Mouse (Mus musculus) left cerebral cortex, adult 6 months (tissue): ENCODE measurements around the gene Arpc5. TPM values are rescaled to one million over a fixed set of nuclear protein-coding genes. Genes with fewer than 3 reads are reported as not detected.

Source experiments
- long read RNA-seq, 2 experiments: library from polyadenylated mRNA; unstranded; transcript quantifications; one replicate each; pipeline ENCODE4 v2.0.0; 2019 to 2020
- polyA plus RNA-seq: library from polyadenylated mRNA; unstranded; fragments of <200 nt; fragmentation: Nextera tagmentation; gene quantifications from 2 replicates; pipeline ENCODE4 v1.2.3, GENCODE M21; 2021

Gene Arpc5
- 119 and 133 TPM in 2 replicates for polyA plus RNA-seq
- long read RNA-seq, experiment 1, transcript Arpc5-202 (3 exons, 1,737 nt), result minor isoform, 9 of 960 reads
- long read RNA-seq, experiment 1, transcript Arpc5-201 (4 exons, 1,914 nt), result major isoform, 925 of 960 reads
- long read RNA-seq, experiment 1, partial matches to known transcripts, result 6 of 960 reads
- long read RNA-seq, experiment 1, other reads (novel, unspliced or antisense), result 19 of 960 reads
- long read RNA-seq, experiment 2, transcript Arpc5-201 (4 exons, 1,914 nt), result major isoform, 187 of 241 reads
- long read RNA-seq, experiment 2, transcript Arpc5-202 (3 exons, 1,737 nt), result minor isoform, 5 of 241 reads
- long read RNA-seq, experiment 2, partial matches to known transcripts, result 45 of 241 reads
- long read RNA-seq, experiment 2, other reads (novel, unspliced or antisense), result 1 of 241 reads

DNA sequence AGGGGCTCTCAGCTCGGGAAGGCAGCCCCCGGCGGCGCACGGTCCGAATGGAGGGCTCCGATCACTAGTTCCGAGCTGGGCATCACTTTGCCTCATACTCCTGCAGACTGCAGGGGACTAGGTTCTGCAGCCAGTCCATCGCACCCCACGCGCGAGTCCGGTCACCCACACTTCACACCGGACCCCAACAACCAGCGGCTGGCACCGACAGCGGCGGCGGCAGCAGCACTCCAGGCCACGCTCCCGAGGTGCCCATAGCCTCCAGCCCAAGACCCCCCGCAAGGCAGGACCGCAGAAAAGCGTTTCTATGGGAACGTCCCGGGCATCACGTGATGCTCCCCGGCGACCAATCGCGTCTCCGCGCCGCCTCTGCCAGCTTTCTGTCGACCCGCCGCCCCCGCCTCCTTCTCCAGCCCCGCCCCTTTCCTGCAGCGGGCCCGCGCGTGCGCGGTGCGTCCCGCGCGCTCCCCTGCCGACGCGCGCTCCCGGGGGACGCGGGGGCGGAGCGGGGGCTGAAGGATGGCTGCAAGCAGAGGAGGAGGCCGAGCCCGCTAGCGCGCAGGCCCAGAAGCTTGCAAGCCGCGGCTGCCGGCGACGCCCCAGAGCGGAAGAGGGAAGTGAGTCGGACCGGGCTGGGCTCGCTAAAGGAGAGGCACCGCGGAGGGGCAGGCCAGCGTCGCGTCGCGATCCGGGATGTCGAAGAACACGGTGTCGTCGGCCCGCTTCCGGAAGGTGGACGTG is at the start of gene Arpc5, which contains the start of gene Rgl1:
Gene Arpc5 (plus strand): TSS at position 511 of the 741 bp plus-strand sequence.
Gene Rgl1 (minus strand): TSS at position 320 of the 741 bp plus-strand sequence.

DNA sequence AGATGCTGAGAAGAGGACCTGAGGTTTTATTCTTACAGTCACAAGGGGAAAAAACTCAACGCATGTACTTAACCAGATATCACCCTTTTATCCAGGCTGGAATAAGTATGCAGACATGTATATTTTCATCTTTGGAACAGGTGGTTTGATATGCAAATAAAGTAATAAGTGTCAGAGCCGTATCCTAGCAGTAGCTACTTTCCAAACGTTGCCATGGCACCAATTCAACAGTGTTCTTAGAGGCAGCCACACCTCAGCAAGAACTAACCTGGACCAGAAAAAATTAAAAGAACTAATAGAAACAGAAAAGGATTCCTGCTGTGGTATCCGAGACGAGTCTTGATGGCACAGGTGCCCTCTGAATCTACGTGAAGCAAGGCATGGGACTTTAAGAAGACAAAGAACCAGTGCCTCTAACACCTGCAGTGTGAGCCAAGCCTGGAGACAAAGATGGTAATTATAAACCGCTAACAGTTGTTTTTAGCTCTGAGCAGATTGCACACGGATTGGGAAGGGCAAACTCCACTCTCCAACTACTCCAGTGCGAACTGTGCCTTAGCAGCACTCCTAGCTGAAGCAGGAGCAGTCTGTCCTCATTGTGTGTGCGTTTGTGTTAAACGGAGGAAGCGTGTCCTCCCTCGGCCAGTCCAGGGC is 15.9 kb upstream of the Arpc5 start, which contains the start of gene Apobec4:
Gene Apobec4 (plus strand): TSS at position 240 of the 654 bp plus-strand sequence.

DNA sequence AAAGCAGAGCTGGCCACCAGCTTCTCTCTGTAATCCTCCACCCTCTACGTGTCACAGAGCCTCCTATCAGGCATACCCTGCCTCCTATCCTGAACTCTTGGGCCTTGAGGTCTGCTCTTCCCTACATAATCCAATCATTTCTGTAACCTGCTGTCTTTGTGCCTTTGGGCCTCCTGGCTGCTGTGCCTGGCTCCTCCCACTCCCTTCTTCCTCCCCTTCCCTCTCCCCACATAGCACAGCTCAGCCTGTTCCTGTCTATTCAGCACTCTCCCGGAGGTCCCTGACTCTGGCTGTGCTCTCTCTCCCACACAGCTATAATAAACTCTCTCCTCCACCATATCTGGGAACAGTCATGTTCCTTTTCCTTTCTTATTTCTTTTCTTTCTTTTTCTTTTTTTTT is 33.6 kb downstream of the Arpc5 start, which contains the start of gene Ncf2:
Gene Ncf2 (plus strand): TSS at position 298 of the 400 bp plus-strand sequence.

Other genes with a start within 250 kb of the Arpc5 start
- not detected in 2 replicates for gene Apobec4, start 16.0 kb upstream of the Arpc5 start, polyA plus RNA-seq
- gene Rgl1, start 191 bp upstream of the Arpc5 start, polyA plus RNA-seq, result 37.2 and 44.4 TPM in 2 replicates
- gene Ncf2, start 33.7 kb downstream of the Arpc5 start, polyA plus RNA-seq, result 2.0 and 3.0 TPM in 2 replicates
- gene Smg7, start 136.1 kb downstream of the Arpc5 start, polyA plus RNA-seq, result 16.6 and 25.4 TPM in 2 replicates
- gene Nmnat2, start 188.5 kb downstream of the Arpc5 start, polyA plus RNA-seq, result 53.8 and 152 TPM in 2 replicates